Mouse (Mus musculus) monocyte, adult 5-6 weeks (primary cell): ENCODE results near the gene Olfr1394. TPM values are rescaled to one million over a fixed set of nuclear protein-coding genes. Genes with fewer than 3 reads are reported as not detected.
"Not testable (repeated sequence)": the region's sequence is repeated elsewhere in the genome, so short reads cannot be mapped to it uniquely, and the experiment has no call there.

Source experiments
- ATAC-seq: fragments of 153-309, 156-312 bp; replicated peaks from 2 replicates; pipeline ENCODE4 v1.8.0; 2017; ENCODE audit warnings: mild to moderate bottlenecking; ENCODE audit not compliant: low TSS enrichment, insufficient number of reproducible peaks, severe bottlenecking, poor library complexity, low FRiP score
- total RNA-seq: library from RNA; stranded (forward); fragments of 200-1000, 200-491, 200-594 nt; gene quantifications from 3 replicates; pipeline ENCODE4 v1.2.3, GENCODE M21; 2017

The Olfr1394 gene
- total RNA-seq, 1 experiment from 2014 or later: not detected

GRCm38 (mm10) chr11:49186955-49187488 lies 32.8 kb downstream of the Olfr1394 start, which contains the start of gene Btnl9:
Btnl9 (minus strand) TSS chr11:49187159.
- ATAC-seq: no peak

- ATAC-seq: no peak
Measured at GRCm38 (mm10) chr11:49187701-49188100, 33.5 kb downstream of the Olfr1394 start.

GRCm38 (mm10) chr11:49189737-49190136 lies 35.6 kb downstream of the Olfr1394 start:
- ATAC-seq: peak; percentile 70; the same call in 1 of the 2 replicates

GRCm38 (mm10) chr11:49191083-49191482 lies 36.9 kb downstream of the Olfr1394 start:
- ATAC-seq: no peak

GRCm38 (mm10) chr11:49194771-49195170 lies 40.6 kb downstream of the Olfr1394 start:
- not testable (repeated sequence) for ATAC-seq

- ATAC-seq: no peak
Measured at GRCm38 (mm10) chr11:49195819-49196322, 41.7 kb downstream of the Olfr1394 start.

GRCm38 (mm10) chr11:49200666-49201065 lies 46.5 kb downstream of the Olfr1394 start:
- no peak for ATAC-seq

- no peak for ATAC-seq
Measured at GRCm38 (mm10) chr11:49201142-49201541, 47.0 kb downstream of the Olfr1394 start.

GRCm38 (mm10) chr11:49202071-49202470 lies 47.9 kb downstream of the Olfr1394 start:
- ATAC-seq: no peak

- 0 out of 2 replicates have a peak, but pooled peaks have one; percentile 5 for ATAC-seq
Measured at GRCm38 (mm10) chr11:49202523-49203061, 48.4 kb downstream of the Olfr1394 start.

- peak; percentile 92 for ATAC-seq
Measured at GRCm38 (mm10) chr11:49203129-49203768, 49.1 kb downstream of the Olfr1394 start, which contains the start of gene Zfp62. Zfp62 (plus strand) TSS chr11:49203292.

- peak; percentile 57 for ATAC-seq
Measured at GRCm38 (mm10) chr11:49203771-49204497, 49.8 kb downstream of the Olfr1394 start.

GRCm38 (mm10) chr11:49205080-49205590 lies 51.0 kb downstream of the Olfr1394 start:
- ATAC-seq: no peak

GRCm38 (mm10) chr11:49207495-49207894 lies 53.3 kb downstream of the Olfr1394 start:
- no peak for ATAC-seq

Other genes with a start within 250 kb of the Olfr1394 start
- 32.3 to 73.6 TPM (median 37.8 TPM) in 3 replicates for gene Psme2b, start 208.2 kb upstream of the Olfr1394 start, total RNA-seq
- 0.29 to 2.8 TPM (median 0.85 TPM) in 3 replicates for gene Olfr56, start 175.5 kb upstream of the Olfr1394 start, total RNA-seq
- gene 9930111J21Rik1, start 175.0 kb upstream of the Olfr1394 start, total RNA-seq: 33.5 to 71.5 TPM (median 41.1 TPM) in 3 replicates
- 0.10 to 1.4 TPM in 2 of 3 replicates, not detected in the other for gene Gm12185, start 162.2 kb upstream of the Olfr1394 start, total RNA-seq
- gene Tgtp1, start 160.2 kb upstream of the Olfr1394 start, total RNA-seq: 1.3 to 3.0 TPM (median 1.7 TPM) in 3 replicates
- gene 9930111J21Rik2, start 103.1 kb upstream of the Olfr1394 start, total RNA-seq: 84.2 to 227 TPM (median 114 TPM) in 3 replicates
- 15.9 to 85.7 TPM (median 25.2 TPM) in 3 replicates for gene Tgtp2, start 90.2 kb upstream of the Olfr1394 start, total RNA-seq
- 23.6 to 98.9 TPM (median 35.3 TPM) in 3 replicates for gene Ifi47, start 77.8 kb upstream of the Olfr1394 start, total RNA-seq
- gene Olfr1396, start 39.5 kb upstream of the Olfr1394 start, total RNA-seq: not detected in 3 replicates
- gene Olfr1395, start 12.1 kb upstream of the Olfr1394 start, total RNA-seq: not detected in 3 replicates
- 0.75 to 2.2 TPM (median 0.78 TPM) in 3 replicates for gene Btnl9, start 32.8 kb downstream of the Olfr1394 start, total RNA-seq
- gene Zfp62, start 48.9 kb downstream of the Olfr1394 start, total RNA-seq: 96.4 to 134 TPM (median 134 TPM) in 3 replicates
- 58.6 to 80.8 TPM (median 72.0 TPM) in 3 replicates for gene Mgat1, start 89.8 kb downstream of the Olfr1394 start, total RNA-seq
- gene Olfr1393, start 123.9 kb downstream of the Olfr1394 start, total RNA-seq: 2.0 TPM in 1 of 3 replicates, not detected in the others
- gene Olfr1392, start 130.9 kb downstream of the Olfr1394 start, total RNA-seq: not detected in 3 replicates
- not detected in 3 replicates for gene Olfr10, start 150.4 kb downstream of the Olfr1394 start, total RNA-seq
- not detected in 3 replicates for gene Olfr1391, start 168.4 kb downstream of the Olfr1394 start, total RNA-seq
- gene Olfr1390, start 180.8 kb downstream of the Olfr1394 start, total RNA-seq: not detected in 3 replicates